Mouse (Mus musculus): ENCODE data around the gene Flnb. TPM values are rescaled to one million over a fixed set of nuclear protein-coding genes. Genes with fewer than 3 reads are reported as not detected.

Flnb gene
- total RNA-seq, 2 experiments from 2014 or later = 0.76 to 1.3 TPM

DNA sequence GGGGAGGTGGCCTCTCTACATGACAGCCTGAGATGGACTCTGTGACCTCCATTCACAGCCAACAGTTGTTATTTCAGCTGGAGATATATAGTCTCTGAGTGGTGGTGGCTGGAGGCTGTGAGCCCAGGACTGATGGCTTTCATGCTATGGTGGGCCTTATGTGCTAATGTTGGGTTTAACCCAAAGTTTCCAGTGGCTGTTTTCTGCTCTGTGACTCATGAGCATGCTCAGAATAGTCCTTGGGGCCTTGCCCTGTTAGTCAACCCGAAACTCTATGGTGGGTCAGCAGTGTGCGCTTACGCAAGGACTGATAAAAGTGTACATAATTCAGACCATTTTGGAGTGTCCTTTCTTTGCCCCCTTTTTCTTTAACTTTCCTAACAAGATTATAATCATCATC is 40.1 kb downstream of the Flnb start:
- ATAC-seq (replicated peaks; ENCODE audit: low FRiP score, low TSS enrichment, poor library complexity, severe bottlenecking) = no peak

DNA sequence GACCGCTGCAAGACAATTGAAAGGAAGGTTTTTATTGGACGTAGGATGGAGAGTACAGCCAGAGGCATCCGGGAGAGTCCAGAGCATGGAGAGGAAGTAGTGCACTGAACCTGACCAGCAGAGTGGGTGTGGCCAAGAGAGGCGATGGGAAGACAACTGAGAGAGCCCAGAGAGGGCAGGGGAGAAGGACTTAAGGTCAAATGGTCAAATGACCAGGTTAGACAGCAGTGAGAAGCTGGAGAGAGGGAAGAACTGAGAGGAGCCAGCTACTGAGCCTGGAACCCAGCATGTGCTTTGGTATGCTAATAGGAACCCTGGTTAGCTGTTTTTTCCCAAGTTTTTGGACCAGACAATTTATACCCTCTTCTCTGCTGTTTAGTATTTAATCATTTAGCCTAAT is 40.7 kb downstream of the Flnb start:
- ATAC-seq (replicated peaks; ENCODE audit: low FRiP score, low TSS enrichment, poor library complexity, severe bottlenecking) = no peak

DNA sequence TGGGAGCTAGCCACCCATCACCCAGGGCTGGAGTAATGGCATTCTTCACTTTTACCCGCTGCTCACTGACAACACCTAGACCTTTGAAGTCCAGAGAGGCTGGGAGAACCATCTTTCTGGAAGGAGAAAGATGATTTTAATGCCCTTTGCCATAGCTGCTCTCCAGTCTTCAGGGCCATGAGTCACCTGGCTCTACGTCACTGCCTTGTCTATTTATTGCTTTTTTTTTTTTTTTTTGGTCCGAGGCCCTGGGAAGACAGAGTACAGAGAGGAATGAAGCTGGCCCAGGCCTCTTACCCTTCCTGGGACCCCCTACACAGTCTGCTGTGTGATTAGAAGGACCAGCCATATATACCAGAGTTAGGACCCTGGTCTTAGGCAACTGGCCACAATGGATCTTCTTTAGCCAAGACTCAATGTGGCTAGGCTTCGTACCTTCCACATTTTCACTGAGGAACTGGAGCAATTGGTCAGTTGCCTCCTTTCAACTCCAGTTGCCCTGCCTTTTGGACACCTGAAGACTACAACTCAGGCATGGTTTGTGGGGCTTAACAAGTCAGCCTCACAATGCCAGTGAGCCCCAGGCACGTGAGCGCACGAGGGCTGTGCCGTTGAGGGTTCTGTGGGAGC is 42.9 kb downstream of the Flnb start:
- no peak for ATAC-seq (replicated peaks; ENCODE audit: low FRiP score, low TSS enrichment, poor library complexity, severe bottlenecking)

DNA sequence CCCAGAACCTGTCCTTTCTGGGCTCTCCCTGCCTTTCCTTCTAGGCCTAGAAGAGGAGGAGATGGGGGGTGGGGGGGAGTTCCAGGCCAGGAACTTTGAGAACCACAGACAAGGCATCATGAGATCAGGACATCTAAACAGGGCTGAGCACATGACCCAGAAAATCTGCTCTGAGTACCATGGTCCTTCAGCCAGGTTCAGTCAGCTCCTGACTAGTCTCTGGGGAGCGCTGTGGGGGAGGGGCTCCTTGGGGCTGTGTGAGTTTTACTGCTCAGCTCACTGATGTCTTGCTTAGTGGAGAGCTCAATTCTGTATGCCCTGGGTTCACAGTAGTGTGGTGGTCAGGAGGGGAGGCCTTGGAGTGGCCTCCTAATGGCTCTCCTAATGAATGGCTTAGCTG is 43.5 kb downstream of the Flnb start:
- ATAC-seq (replicated peaks; ENCODE audit: low FRiP score, low TSS enrichment, poor library complexity, severe bottlenecking) = no peak

DNA sequence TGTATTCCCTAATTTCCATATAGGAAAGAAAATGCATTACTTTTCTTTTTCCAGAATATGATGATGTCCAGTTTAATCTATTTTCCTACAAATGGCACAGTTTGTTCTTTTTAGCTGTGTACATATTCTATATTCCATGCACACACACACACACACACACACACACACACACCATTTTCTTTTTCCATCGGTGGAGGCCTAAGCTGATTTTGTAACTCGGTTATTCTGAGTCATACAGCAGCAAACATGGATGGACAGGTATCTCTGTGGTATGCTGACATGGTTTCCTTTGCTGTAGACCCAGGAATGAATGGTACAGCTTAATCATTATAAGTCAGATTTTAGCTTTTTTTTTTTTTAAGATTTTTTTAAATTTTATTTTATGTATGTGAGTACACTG is 44.5 kb downstream of the Flnb start:
- no peak for ATAC-seq (replicated peaks; ENCODE audit: low FRiP score, low TSS enrichment, poor library complexity, severe bottlenecking)

DNA sequence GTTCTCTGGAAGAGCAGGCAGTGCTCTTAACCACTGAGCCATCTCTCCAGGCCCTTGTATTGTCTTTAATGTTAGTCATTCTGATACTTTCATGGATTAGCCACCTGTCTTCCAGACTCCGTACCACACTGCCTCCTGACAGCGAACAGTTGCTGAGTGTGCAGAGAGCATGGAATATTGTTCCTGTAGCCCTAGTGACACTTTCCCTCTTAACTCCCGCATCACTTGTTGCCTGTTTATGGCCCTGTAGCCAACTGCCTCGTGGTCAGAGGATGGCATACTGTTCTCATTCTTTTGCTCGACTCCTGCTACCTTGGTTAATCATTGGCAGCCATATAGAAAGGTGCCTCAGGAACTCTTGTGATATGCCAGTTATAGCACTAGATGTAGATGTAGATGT is 45.4 kb downstream of the Flnb start:
- ATAC-seq (replicated peaks; ENCODE audit: low FRiP score, low TSS enrichment, poor library complexity, severe bottlenecking) = no peak

DNA sequence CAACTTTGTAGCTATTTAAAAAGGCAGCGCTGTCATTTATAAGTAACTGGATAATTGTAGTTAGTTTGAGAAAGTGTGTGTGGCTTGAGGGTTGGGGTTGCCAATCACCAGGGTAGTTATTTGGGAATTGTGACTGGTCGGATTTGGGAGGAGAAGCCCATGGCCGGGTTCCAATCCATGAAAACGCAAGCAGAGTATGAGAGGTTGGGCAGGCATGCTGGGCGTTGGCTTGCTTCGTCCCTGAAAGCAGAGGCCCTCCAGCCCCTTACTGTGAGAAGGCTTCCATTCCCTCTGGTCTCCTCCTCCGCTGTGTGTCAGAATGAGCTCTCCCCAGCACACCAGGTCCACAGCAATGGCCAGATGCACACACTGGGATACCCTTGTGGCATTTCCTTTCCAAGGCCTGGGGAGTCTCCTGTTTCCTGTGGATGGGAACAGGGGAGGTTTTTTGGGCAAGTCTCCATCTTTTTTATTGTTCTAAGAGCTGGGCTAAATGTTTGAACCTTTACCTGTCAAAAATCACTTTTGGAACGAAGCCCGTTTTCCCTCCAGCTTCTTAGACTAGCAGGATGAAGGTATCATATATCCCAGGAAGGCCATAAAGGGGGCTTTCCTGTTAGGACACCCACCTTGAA is 46.2 kb downstream of the Flnb start:
- ATAC-seq (replicated peaks; ENCODE audit: low FRiP score, low TSS enrichment, poor library complexity, severe bottlenecking) = no peak

DNA sequence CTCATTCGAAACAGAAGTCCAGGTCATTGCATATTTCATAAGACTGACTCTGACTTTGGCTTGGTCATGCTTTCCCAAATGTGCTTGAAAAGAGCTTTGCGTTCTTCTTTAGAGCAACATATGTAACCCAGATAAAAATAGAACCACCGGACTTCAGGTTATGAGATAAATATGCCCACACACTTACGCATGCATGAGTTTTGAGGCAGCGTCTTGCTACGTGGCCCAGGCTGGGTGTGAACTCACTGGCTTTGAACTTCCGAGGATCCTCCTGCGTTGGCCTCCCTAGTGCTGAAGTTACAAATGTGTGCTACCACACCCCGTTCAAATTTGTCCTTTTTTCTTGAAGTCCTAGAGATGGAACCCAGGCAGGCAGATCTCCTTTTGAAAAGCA is 46.7 kb downstream of the Flnb start:
- ATAC-seq (replicated peaks; ENCODE audit: low FRiP score, low TSS enrichment, poor library complexity, severe bottlenecking) = no peak

DNA sequence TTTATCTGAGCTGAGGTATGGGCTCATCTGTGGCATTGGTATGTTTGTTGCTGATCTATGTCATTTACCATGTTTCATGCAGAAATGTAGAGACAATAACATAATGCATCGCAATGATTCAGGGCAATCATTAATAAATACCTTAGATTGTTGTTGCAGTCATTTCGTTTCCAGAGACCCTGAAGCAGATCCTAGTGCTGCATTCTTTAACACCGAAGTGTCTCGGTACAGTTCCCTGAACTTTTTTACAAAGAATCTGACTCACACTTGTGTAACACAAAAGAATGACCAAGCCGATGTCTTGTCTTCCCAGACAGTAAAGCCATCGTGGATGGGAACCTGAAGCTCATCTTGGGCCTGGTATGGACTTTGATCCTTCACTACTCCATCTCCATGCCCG is 49.5 kb downstream of the Flnb start:
- no peak for ATAC-seq (replicated peaks; ENCODE audit: low FRiP score, low TSS enrichment, poor library complexity, severe bottlenecking)

DNA sequence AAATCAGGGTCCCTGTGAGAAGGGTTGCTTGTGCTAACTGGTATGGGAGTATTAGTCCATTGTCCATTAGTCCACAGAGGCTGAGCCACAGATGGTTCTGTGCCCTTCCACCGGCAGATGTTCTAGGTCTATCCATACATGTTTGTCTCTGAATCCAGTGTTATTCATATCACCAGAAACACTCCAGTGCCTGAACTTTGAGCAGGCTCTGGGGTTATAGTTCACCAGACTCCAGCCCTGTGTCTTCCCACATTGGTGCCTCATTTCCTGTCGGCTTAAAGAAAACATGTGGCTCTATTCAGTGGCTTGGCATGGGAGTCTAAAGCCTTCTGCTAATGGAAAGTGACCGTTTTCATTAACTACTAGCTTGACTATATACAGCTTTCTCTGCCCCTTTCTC is 50.1 kb downstream of the Flnb start:
- no peak for ATAC-seq (replicated peaks; ENCODE audit: low FRiP score, low TSS enrichment, poor library complexity, severe bottlenecking)

DNA sequence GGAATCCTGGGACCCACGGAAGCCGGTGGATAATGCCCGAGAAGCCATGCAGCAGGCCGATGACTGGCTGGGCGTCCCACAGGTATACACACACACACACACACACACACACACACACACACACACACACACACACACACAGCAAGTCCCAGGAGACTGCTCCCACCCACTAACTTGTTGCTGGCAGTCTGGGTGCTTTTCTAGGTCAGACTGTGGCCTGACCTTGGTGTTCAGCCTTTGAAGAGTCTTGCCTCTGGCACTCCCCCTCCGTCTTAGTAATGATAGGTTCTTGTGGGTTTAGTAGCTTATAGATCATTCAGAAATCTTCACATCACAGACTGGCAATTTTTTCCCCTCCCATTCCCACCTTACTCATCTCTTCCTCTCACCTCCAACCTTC is 52.0 kb downstream of the Flnb start:
- ATAC-seq (replicated peaks; ENCODE audit: low FRiP score, low TSS enrichment, poor library complexity, severe bottlenecking) = no peak

DNA sequence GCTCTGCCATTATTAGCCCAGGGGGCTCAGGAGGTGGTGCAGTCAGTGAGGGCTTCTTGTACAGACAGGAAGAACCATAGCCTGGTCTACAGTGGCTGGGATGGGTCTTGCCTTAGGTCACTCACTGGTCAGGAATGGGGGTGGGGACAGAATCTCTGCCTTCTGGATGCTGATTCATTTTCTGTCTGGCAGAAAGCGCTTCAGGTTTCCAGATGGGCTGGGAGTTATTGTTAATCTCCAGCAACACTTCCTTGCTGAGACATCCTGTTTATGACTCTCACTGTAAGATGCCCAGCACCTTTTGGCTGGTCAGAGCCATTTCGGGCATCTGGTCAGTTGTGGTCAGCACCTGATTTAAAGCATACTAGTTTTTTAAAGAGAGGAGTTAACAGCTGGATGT is 55.8 kb downstream of the Flnb start:
- no peak for ATAC-seq (replicated peaks; ENCODE audit: low FRiP score, low TSS enrichment, poor library complexity, severe bottlenecking)

DNA sequence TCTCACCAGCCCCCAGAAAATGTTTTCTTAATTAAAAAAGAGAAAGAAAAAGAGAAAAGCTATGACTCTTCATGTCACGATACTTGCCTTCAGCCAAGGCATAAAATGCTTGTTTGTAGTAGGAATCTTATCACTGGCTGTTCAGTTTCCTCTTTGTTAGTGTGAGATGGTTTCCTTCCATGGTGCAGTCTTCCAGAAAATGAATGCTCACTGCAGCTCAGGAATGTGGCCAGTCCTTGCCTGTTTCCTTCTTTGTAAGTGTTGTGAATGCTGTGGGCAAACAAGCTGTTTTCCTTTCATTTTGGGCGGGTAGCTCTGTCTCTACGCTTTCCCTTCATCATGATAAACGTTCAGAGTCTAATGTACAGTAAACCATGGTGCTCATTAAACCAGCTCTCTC is 56.7 kb downstream of the Flnb start:
- no peak for ATAC-seq (replicated peaks; ENCODE audit: low FRiP score, low TSS enrichment, poor library complexity, severe bottlenecking)

DNA sequence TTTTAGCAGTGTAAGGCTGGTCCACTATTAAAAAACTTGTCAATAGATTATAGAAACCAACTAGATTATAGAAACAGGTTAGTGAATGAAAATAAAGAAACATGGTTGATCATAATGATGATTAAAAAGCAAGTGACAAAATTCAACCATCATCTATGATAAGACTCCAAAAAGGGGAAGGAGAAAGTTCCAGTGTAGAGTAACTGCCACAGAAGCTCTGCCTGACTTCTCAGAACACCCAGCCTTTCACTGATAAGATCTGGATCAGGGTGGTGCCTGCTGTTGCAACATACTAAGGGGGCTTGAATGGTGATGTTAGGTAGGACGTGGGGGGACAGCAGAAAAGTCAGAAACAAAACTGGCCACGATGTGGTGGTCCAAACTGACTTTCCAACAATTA is 60.2 kb downstream of the Flnb start:
- ATAC-seq (replicated peaks; ENCODE audit: low FRiP score, low TSS enrichment, poor library complexity, severe bottlenecking) = no peak

DNA sequence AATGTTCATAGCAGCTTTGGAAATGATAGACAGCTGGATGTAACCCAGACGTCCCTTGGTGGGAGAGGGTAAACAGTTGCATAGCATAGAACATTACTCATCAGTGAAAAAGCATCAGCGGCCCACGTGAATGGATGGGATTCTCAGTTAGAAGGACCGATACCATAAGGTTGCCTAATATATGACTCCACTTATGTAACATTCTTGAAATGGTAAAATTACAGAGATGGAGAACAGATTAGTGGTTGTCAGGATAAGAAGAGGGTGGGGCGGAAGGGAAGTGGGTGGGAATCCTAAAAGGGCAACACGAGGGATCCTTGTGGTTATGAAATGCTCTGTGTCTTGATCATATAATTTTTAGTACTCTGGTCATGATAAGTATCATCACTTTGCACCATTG is 62.6 kb downstream of the Flnb start:
- no peak for ATAC-seq (replicated peaks; ENCODE audit: low FRiP score, low TSS enrichment, poor library complexity, severe bottlenecking)

DNA sequence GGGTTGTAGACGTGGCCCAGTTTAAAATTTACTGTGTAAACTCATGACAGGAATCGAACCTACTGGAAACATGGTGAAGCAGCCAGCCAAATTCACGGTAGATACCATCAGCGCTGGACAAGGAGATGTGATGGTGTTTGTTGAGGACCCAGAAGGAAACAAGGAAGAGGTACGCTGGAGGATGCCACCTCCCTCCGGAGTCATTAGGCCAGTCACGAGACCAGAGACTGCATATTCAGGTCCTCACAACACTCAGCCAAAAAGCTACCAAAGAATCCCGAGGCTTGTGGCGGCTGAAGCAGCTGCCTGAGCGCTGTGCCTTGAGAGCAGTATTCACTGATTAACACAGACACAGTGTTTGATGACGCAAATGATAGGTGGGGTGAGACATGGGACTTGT is 63.8 kb downstream of the Flnb start:
- no peak for ATAC-seq (replicated peaks; ENCODE audit: low FRiP score, low TSS enrichment, poor library complexity, severe bottlenecking)

DNA sequence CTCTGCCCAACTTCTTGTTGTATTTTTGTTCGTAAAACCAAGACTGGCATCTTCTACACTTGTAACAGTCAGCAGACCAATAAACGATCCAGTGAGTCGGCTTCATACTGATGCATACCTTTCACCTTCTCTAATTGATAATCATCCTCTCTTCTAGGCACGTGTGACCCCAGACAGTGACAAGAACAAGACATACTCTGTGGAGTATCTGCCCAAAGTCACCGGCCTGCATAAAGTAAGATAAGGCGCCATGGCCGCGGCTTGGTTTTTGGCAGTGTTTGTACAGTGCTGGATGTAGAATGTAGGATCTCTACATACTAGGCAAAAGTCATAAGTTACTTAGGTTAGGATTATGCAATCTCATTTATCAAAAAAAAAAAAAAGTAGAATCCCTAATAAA is 64.3 kb downstream of the Flnb start:
- 0 out of 2 replicates have a peak, but pooled peaks have one; percentile 52 for ATAC-seq (replicated peaks; ENCODE audit: low FRiP score, low TSS enrichment, poor library complexity, severe bottlenecking)

DNA sequence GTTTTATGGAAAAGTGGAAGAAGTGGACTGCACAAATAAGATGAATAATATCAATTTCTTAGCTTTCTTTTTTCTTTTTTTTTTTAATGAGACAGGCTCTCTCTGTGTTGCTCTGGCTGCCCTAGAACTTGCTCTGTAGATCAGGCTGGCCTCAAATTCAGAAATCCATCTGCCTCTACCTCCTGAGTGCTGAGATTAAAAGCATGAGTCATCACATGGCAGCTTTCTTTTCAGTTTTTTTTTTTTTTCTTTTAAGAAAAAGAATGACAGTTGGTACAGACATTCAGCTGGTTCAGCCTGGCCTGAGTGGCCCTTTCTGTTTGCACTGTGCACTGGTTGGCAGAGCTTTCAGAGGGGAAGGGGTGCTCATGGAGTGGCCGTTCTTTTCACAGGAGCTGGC is 66.4 kb downstream of the Flnb start:
- no peak for ATAC-seq (replicated peaks; ENCODE audit: low FRiP score, low TSS enrichment, poor library complexity, severe bottlenecking)

DNA sequence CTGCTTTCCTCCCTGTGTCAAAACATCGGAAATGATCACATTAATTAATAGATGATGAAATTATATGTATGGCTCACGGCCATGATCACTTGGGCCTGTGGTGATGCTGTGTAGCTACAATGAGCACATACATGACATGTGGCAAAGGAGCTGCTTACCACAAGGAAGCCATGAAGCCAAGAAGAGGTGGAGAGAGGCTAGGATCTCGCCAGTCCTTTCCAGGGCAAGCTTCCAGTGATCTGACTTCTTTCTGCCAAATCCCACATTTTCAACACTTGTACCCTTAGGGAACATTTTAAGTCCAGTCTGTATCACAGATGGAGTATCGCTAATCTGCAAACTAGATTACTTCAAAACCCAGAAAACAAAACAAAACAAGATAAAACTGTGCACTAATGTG is 67.1 kb downstream of the Flnb start:
- ATAC-seq (replicated peaks; ENCODE audit: low FRiP score, low TSS enrichment, poor library complexity, severe bottlenecking) = no peak

DNA sequence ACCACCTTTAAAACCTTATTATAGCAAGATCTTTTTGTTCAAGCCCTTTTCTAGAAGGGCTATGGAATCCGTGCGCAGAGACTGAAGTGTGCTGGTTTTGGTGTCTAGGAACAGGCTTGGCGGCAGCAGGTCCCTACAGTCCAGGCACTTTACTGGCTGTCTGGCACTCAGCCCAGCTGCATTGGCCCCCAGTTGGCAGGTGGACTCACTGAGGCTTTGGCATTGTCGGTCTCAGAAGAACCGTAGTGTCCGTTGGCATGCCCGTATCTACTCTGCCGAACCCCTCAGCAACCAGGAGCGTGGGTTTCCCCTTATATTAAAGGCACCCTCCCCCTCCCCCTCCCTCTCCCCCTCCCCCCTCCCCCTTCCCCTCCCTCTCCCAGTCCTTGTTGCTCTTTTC is 67.8 kb downstream of the Flnb start:
- ATAC-seq (replicated peaks; ENCODE audit: low FRiP score, low TSS enrichment, poor library complexity, severe bottlenecking) = no peak

DNA sequence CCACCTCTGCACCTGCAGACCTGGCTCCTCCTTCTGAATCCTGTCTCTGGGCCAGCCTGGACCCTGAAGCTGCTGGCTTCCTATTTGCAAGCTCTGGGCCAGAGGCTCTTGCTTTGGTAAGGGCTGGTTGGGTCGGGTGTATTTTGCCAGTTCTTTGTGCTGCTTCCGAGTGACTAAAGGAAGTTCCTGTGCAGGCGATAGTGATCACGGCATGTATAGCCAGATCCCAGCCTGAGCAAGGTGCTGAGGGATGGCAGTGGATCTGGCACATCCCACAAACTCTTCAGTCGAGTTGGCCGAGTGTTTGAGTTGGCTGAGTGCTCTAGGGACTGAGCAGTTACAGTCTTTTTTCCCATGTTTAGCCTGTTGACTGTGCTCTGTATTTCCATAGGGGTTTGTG is 68.3 kb downstream of the Flnb start:
- ATAC-seq (replicated peaks; ENCODE audit: low FRiP score, low TSS enrichment, poor library complexity, severe bottlenecking) = no peak

DNA sequence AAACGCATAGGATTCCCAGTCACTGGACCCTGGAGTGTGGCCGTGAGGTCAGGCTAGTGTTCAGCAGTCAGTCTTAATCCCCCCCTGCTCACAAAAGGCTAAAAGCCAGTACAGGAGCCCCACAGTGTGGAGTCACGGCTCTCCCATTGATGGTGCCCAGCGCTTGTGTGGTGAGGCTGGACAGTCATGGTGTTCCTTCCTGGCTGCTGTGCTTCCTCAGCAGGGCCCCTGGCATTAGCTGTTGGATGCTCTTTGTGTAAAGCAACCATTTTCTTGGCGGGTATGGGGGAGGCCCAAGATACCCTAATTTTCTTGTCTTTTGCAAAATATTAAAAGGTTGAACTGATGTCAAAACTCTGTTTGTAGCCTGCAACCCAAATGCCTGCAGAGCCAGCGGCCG is 69.4 kb downstream of the Flnb start:
- no peak for ATAC-seq (replicated peaks; ENCODE audit: low FRiP score, low TSS enrichment, poor library complexity, severe bottlenecking)

All from megakaryocyte-erythroid progenitor cell, adult 5-6 weeks (primary cell).